Mouse (Mus musculus) neural tube, embryonic 12.5 days (tissue): Measurements from ENCODE around the gene Plcd1. TPM values are rescaled to one million over a fixed set of nuclear protein-coding genes. Genes with fewer than 3 reads are reported as not detected.

Source experiments
- ATAC-seq: fragments of 200-750 bp; cut with Nextera tagmentation; 2 replicates; pipeline ENCODE4 v1.8.0; 2017; ENCODE audit warnings: low read depth, mild to moderate bottlenecking, moderate TSS enrichment, moderate library complexity; ENCODE audit not compliant: low FRiP score
- H3K27ac ChIP-seq: fragments of 300-500 bp; sonication (generic); 2 replicates; pipeline ENCODE4 v1.5.1; 2016
- H3K27me3 ChIP-seq: fragments of 300-500 bp; sonication (generic); replicated peaks from 2 replicates; pipeline ENCODE4 v1.6.1; 2016; ENCODE audit warnings: mild to moderate bottlenecking
- H3K36me3 ChIP-seq: fragments of 300-500 bp; sonication (generic); 2 replicates; pipeline ENCODE4 v1.6.1; 2016; ENCODE audit warnings: mild to moderate bottlenecking
- H3K4me1 ChIP-seq: fragments of 300-500 bp; sonication (generic); 2 replicates; pipeline ENCODE4 v1.6.1; 2016
- H3K4me2 ChIP-seq: fragments of 300-500 bp; sonication (generic); replicated peaks from 2 replicates; pipeline ENCODE4 v1.6.1; 2016; ENCODE audit warnings: mild to moderate bottlenecking
- H3K4me3 ChIP-seq: fragments of 300-500 bp; sonication (generic); 2 replicates; pipeline ENCODE4 v1.5.1; 2016
- H3K9ac ChIP-seq: fragments of 300-500 bp; sonication (generic); 2 replicates; pipeline ENCODE4 v1.6.1; 2016; ENCODE audit warnings: mild to moderate bottlenecking
- H3K9me3 ChIP-seq: fragments of 300-500 bp; sonication (generic); 2 replicates; pipeline ENCODE4 v1.6.1; 2016; ENCODE audit warnings: mild to moderate bottlenecking
- WGBS: fragments of 180-500 bp; shearing (Covaris S2); methylation state at CpG from one replicate; pipeline ENCODE4 v1.1.7; 2016; 5-methylcytosine and 5-hydroxymethylcytosine counted together
- polyA plus RNA-seq: library from polyadenylated mRNA; unstranded; fragments of >200 nt; fragmentation: Nextera tagmentation; extraction: Ambion mirVana; gene quantifications from 2 replicates; pipeline ENCODE4 v1.2.1, GENCODE M21; 2016

The Plcd1 gene
- polyA plus RNA-seq, 1 experiment from 2014 or later = 31.9 TPM

- Histone ChIP-seq H3K36me3 (no peaks in the 10 kb centered on the region), H3K9me3 (no peaks in the 10 kb centered on the region), H3K27ac (no peak overlapping the region), H3K27me3 (no peaks in the 10 kb centered on the region; the same call in 1 of the 2 replicates), H3K4me3 (no peak overlapping the region), H3K9ac (no peak overlapping the region), H3K4me1 (peaks cover 13% of the 10 kb centered on the region), H3K4me2 (no peak overlapping the region)
- 88% methylated on average over 4 of the region's 4 CpGs for WGBS
- no peak for ATAC-seq
These were observed 14.3 kb upstream of the Plcd1 start for GRCm38 (mm10) chr9:119107566-119107965.

GRCm38 (mm10) chr9:119102783-119103113 lies 9.4 kb upstream of the Plcd1 start:
- Histone ChIP-seq H3K36me3 (no peaks in the 10 kb centered on the region), H3K9me3 (no peaks in the 10 kb centered on the region), H3K4me3 (peak overlapping the region; percentile 55), H3K4me1 (0 out of 2 replicates have a peak, but pooled peaks cover 13% of the 10 kb centered on the region), H3K27me3 (no peaks in the 10 kb centered on the region; the same call in 1 of the 2 replicates), H3K4me2 (peak overlapping the region; percentile 81), H3K9ac (peak overlapping the region; percentile 46), H3K27ac (no peak overlapping the region)
- 4% methylated on average over 19 of the region's 19 CpGs for WGBS
- no peak; the same call in 1 of the 2 replicates for ATAC-seq

GRCm38 (mm10) chr9:119101992-119102782 lies 8.9 kb upstream of the Plcd1 start, which contains the start of gene Dlec1:
Gene Dlec1, plus strand, starts transcription at chr9:119102478.
- Histone ChIP-seq H3K4me1 (0 out of 2 replicates have a peak, but pooled peaks cover 13% of the 10 kb centered on the region), H3K9ac (peak within 1 kb of the TSS; percentile 46), H3K4me2 (peak within 1 kb of the TSS; percentile 81), H3K4me3 (peak within 1 kb of the TSS; percentile 55), H3K27ac (no peak within 1 kb of the TSS), H3K36me3 (no peaks in the 10 kb centered on the region), H3K9me3 (no peaks in the 10 kb centered on the region), H3K27me3 (no peaks in the 10 kb centered on the region; the same call in 1 of the 2 replicates)
- WGBS = 3% methylated on average over 44 of the region's 44 CpGs
- peak; percentile 67 for ATAC-seq

- Histone ChIP-seq H3K4me2 (no peak overlapping the region), H3K4me3 (no peak overlapping the region), H3K9ac (no peak overlapping the region), H3K27me3 (no peaks in the 10 kb centered on the region; the same call in 1 of the 2 replicates), H3K27ac (no peak overlapping the region), H3K4me1 (0 out of 2 replicates have a peak, but pooled peaks cover 13% of the 10 kb centered on the region), H3K36me3 (no peaks in the 10 kb centered on the region), H3K9me3 (no peaks in the 10 kb centered on the region)
- 20% methylated on average over 15 of the region's 15 CpGs for WGBS
- ATAC-seq = no peak
These were observed 7.0 kb upstream of the Plcd1 start for GRCm38 (mm10) chr9:119100177-119100898.

GRCm38 (mm10) chr9:119094462-119095109 lies 1.3 kb upstream of the Plcd1 start:
- H3K36me3 ChIP-seq = no peaks in the 10 kb centered on the region
- no peak for ATAC-seq
- no peak overlapping the region for H3K9ac ChIP-seq
- no peaks in the 10 kb centered on the region for H3K9me3 ChIP-seq
- no peak overlapping the region for H3K4me2 ChIP-seq
- WGBS = 78% methylated on average over 13 of the region's 13 CpGs
- H3K4me1 ChIP-seq = peaks cover 22% of the 10 kb centered on the region
- H3K4me3 ChIP-seq = no peak overlapping the region
- no peak overlapping the region for H3K27ac ChIP-seq
- peaks cover 20% of the 10 kb centered on the region for H3K27me3 ChIP-seq

GRCm38 (mm10) chr9:119092473-119093418 lies 556 bp downstream of the Plcd1 start:
- Histone ChIP-seq H3K9ac (peak overlapping the region; percentile 49), H3K4me3 (peak overlapping the region; percentile 43), H3K9me3 (no peaks in the 10 kb centered on the region), H3K36me3 (no peaks in the 10 kb centered on the region), H3K27ac (no peak overlapping the region), H3K27me3 (peaks cover 20% of the 10 kb centered on the region), H3K4me2 (peak overlapping the region; percentile 63), H3K4me1 (peaks cover 36% of the 10 kb centered on the region)
- WGBS = 3% methylated on average over 45 of the region's 45 CpGs
- ATAC-seq = no peak

GRCm38 (mm10) chr9:119091581-119092310 lies 1.6 kb downstream of the Plcd1 start:
- Histone ChIP-seq H3K4me2 (peak overlapping the region; percentile 63), H3K4me3 (peak overlapping the region; percentile 43), H3K4me1 (peaks cover 45% of the 10 kb centered on the region), H3K9me3 (no peaks in the 10 kb centered on the region), H3K27me3 (peaks cover 20% of the 10 kb centered on the region), H3K36me3 (no peaks in the 10 kb centered on the region), H3K9ac (peak overlapping the region; percentile 26), H3K27ac (no peak overlapping the region)
- ATAC-seq = no peak
- WGBS = 66% methylated on average over 12 of the region's 12 CpGs

GRCm38 (mm10) chr9:119090462-119090861 lies 2.8 kb downstream of the Plcd1 start:
- 92% methylated on average over 5 of the region's 5 CpGs for WGBS
- Histone ChIP-seq H3K27ac (no peak overlapping the region), H3K9ac (no peak overlapping the region), H3K4me1 (peaks cover 53% of the 10 kb centered on the region), H3K27me3 (peaks cover 20% of the 10 kb centered on the region), H3K36me3 (no peaks in the 10 kb centered on the region), H3K4me2 (no peak overlapping the region), H3K4me3 (no peak overlapping the region), H3K9me3 (no peaks in the 10 kb centered on the region)
- no peak for ATAC-seq

- Histone ChIP-seq H3K9me3 (no peaks in the 10 kb centered on the region), H3K27ac (no peak overlapping the region), H3K36me3 (no peaks in the 10 kb centered on the region), H3K4me2 (no peak overlapping the region; the same call in 1 of the 2 replicates), H3K27me3 (peaks cover 16% of the 10 kb centered on the region), H3K9ac (no peak overlapping the region), H3K4me1 (peaks cover 55% of the 10 kb centered on the region), H3K4me3 (no peak overlapping the region)
- no peak for ATAC-seq
- 33% methylated on average over 7 of the region's 7 CpGs for WGBS
These were observed 3.9 kb downstream of the Plcd1 start for GRCm38 (mm10) chr9:119089437-119089836.

- Histone ChIP-seq H3K36me3 (no peaks in the 10 kb centered on the region), H3K9me3 (no peaks in the 10 kb centered on the region), H3K9ac (no peak overlapping the region), H3K27ac (no peak overlapping the region), H3K4me2 (peak overlapping the region; percentile 57), H3K4me3 (peak overlapping the region; percentile 25), H3K4me1 (peaks cover 49% of the 10 kb centered on the region), H3K27me3 (peaks cover 8% of the 10 kb centered on the region; the same call in 1 of the 2 replicates)
- ATAC-seq = peak; percentile 49
- whole genome bisulfite sequencing = 1% methylated on average over 24 of the region's 24 CpGs
These were observed 5.0 kb downstream of the Plcd1 start for GRCm38 (mm10) chr9:119088148-119088801.
